Mouse (Mus musculus) limb, embryonic 12.5 days (tissue): Measurements from ENCODE around the gene Pcnp. TPM values are rescaled to one million over a fixed set of nuclear protein-coding genes. Genes with fewer than 3 reads are reported as not detected.
"Not testable (repeated sequence)": the region's sequence is repeated elsewhere in the genome, so short reads cannot be mapped to it uniquely, and the experiment has no call there.

Experiments used
- ATAC-seq: fragments of 200-750 bp; cut with Nextera tagmentation; 2 replicates; pipeline ENCODE4 v1.8.0; 2017; ENCODE audit warnings: low read depth, moderate TSS enrichment; ENCODE audit not compliant: insufficient number of reproducible peaks, insufficient read depth, low FRiP score, low TSS enrichment
- H3K27ac ChIP-seq: fragments of 300-500 bp; sonication (generic); 2 replicates; pipeline ENCODE4 v1.5.1; 2016; ENCODE audit warnings: mild to moderate bottlenecking, moderate library complexity
- H3K27me3 ChIP-seq: fragments of 300-500 bp; sonication (generic); 2 replicates; pipeline ENCODE4 v1.6.1; 2016; ENCODE audit warnings: mild to moderate bottlenecking, moderate library complexity
- H3K36me3 ChIP-seq: fragments of 300-500 bp; sonication (generic); 2 replicates; pipeline ENCODE4 v1.6.1; 2016; ENCODE audit warnings: mild to moderate bottlenecking, moderate library complexity
- H3K4me1 ChIP-seq: fragments of 300-500 bp; sonication (generic); replicated peaks from 2 replicates; pipeline ENCODE4 v1.6.1; 2016
- H3K4me2 ChIP-seq: fragments of 300-500 bp; sonication (generic); 2 replicates; pipeline ENCODE4 v1.6.1; 2016; ENCODE audit warnings: mild to moderate bottlenecking, moderate library complexity
- H3K4me3 ChIP-seq: fragments of 300-500 bp; sonication (generic); replicated peaks from 2 replicates; pipeline ENCODE4 v1.5.1; 2016; ENCODE audit warnings: mild to moderate bottlenecking
- H3K9ac ChIP-seq: fragments of 300-500 bp; sonication (generic); replicated peaks from 2 replicates; pipeline ENCODE4 v1.6.1; 2016; ENCODE audit warnings: mild to moderate bottlenecking, moderate library complexity
- H3K9me3 ChIP-seq: fragments of 300-500 bp; sonication (generic); 2 replicates; pipeline ENCODE4 v1.6.1; 2016; ENCODE audit warnings: mild to moderate bottlenecking, moderate library complexity
- WGBS: fragments of 180-500 bp; shearing (Covaris S2); methylation state at CpG from one replicate; pipeline ENCODE4 v1.1.7; 2016; 5-methylcytosine and 5-hydroxymethylcytosine counted together
- microRNA-seq: library from miRNA; unstranded; fragments of <30 nt; microRNA quantifications from one replicate; pipeline ENCODE4, GENCODE M21; 2017
- polyA plus RNA-seq: library from polyadenylated mRNA; unstranded; fragments of >200 nt; fragmentation: Nextera tagmentation; extraction: Ambion mirVana; gene quantifications from 2 replicates; pipeline ENCODE4 v1.2.1, GENCODE M21; 2016

Gene Pcnp
- polyA plus RNA-seq, 1 experiment from 2014 or later = 297 TPM

DNA sequence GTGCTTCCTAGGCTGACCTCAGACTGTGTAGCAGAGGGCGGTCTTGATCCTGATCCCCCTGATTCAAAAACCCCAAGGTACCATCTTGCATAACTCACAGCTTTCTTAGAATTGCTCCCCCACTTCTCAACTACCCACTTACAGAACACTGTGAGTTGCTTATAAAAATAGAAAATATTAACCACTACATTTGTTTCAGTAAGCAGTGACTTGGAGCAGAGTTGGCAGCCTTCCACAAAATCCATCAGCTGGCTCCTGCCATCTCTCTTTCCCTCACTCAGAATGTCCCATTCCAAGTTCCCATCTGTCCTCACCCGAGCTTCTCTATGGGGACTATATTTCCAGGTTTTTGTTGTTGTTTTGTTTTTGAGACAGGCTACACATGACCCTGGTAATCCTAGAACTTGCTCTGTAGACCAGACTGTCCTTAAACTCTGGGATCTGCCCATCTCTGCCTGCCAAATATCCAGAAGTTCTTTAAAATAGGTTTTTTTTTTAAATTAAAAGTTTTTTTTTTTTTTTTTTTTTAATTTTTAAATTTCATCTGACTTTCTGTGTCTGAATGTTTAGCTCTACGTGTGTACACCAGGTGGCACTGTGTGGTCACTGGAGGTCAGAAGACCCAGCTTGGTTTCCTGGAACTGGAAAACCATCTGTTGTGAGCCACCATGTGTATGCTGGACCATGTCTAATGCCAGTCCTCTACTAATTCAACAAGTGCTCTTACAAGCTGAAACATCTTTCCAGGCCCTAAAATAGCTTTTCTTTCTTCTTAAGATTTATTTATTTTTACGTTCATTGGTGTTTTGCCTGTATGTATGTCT is 65.2 kb downstream of the Pcnp start:
- peaks cover 16% of the 10 kb centered on the region for H3K36me3 ChIP-seq
- no peak overlapping the region for H3K9ac ChIP-seq
- WGBS = 69% methylated on average over 4 of the region's 4 CpGs

GRCm38 (mm10) chr16:55963068-55963467 is 66.5 kb downstream of the Pcnp start:
- not testable (repeated sequence) for H3K36me3 ChIP-seq, H3K4me2 ChIP-seq, H3K4me3 ChIP-seq, H3K9me3 ChIP-seq, ATAC-seq, H3K27ac ChIP-seq, H3K4me1 ChIP-seq, H3K27me3 ChIP-seq, H3K9ac ChIP-seq
- WGBS = 88% methylated on average over 6 of the region's 11 CpGs

More for the DNA sequence above, 65.2 kb downstream of the Pcnp start:
- no peak overlapping the region for H3K4me3 ChIP-seq
- ATAC-seq = no peak
- H3K4me2 ChIP-seq = no peak overlapping the region
- H3K27ac ChIP-seq = no peak overlapping the region
- H3K9me3 ChIP-seq = no peaks in the 10 kb centered on the region
- H3K4me1 ChIP-seq = peaks cover 4% of the 10 kb centered on the region
- no peaks in the 10 kb centered on the region for H3K27me3 ChIP-seq

Small RNAs within 50 kb of the gene (microRNA-seq; reads per million reads assigned to microRNA genes)
- gene Gm24047 = not detected

Other genes with a start within 250 kb of the Pcnp start
- gene Nfkbiz, start 190.8 kb downstream of the Pcnp start, polyA plus RNA-seq = 3.5 TPM in 2 replicates
- 0.90 TPM in 2 replicates for gene Nxpe3, start 134.5 kb downstream of the Pcnp start, polyA plus RNA-seq
- gene Cep97, start 94.9 kb downstream of the Pcnp start, polyA plus RNA-seq = 13.0 and 13.4 TPM in 2 replicates
- gene Rpl24, start 63.5 kb downstream of the Pcnp start, polyA plus RNA-seq = 856 and 860 TPM in 2 replicates
- gene Zbtb11, start 55.9 kb downstream of the Pcnp start, polyA plus RNA-seq = 22.4 and 22.7 TPM in 2 replicates
- 30.3 and 31.0 TPM in 2 replicates for gene Trmt10c, start 8.1 kb upstream of the Pcnp start, polyA plus RNA-seq
- gene Senp7, start 18.6 kb upstream of the Pcnp start, polyA plus RNA-seq = 39.2 and 43.1 TPM in 2 replicates
- 0.14 and 0.29 TPM in 2 replicates for gene Impg2, start 174.6 kb upstream of the Pcnp start, polyA plus RNA-seq